In the genomic region with DNA sequence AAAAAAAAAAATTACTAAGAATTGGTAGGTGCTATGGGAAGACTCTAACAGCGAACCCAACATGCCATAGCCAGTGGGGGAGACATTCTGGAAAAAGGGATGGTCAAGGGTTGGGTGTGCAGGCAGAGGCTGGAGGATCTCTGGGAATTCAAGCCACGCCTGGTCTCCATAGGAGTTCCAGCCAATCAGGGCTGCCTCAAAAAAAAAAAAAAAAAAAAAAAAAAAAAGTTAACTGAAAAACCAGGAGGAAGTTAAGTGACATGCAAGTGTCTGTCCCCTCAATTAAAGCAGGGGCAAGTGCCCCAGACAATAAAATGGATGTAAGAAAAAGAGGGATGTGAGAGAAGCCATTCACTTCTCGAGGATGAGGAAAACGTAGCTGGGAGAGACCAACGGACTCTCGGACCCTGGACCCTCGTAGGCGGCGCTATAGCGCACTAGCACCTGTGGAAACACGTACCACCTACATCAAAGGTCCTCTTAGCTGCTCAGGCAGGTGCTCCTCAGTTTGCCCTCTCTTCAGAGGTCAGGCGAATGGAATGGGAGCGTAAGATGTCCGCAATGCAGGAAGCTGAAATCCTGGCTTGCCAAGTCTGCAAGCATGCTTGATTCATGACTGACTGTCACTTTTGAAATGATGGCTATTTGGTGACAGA, we compare ENCODE assay signal across 9 mouse cellular contexts. TPM values are rescaled to one million over a fixed set of nuclear protein-coding genes. Genes with fewer than 3 reads are reported as not detected.
DNase-seq lines count a peak whose midpoint lies in the region; ATAC-seq and TF ChIP-seq lines count a peak whose summit lies in the region.
"Had no signal": no experiment of that assay in that cellular context is flagged by ENCODE, and none has a peak within 500 bp of the region (broad histone marks: within the 10 kb centered on the region; RNA-seq: fewer than 3 reads in every experiment).

No protein-coding gene starts in this region.

- H3K27ac ChIP-seq in lung, embryonic 14.5 days (ENCODE audit: low read depth) = no peak overlapping the region
- H3K27ac ChIP-seq in embryonic facial prominence, embryonic 11.5 days (replicated peaks; ENCODE audit: low read depth, low read length) = no peak overlapping the region
- no peak overlapping the region for H3K27ac ChIP-seq in intestine, postnatal 0 days (ENCODE audit: low read depth, low read length)
- no peak overlapping the region for H3K27ac ChIP-seq in neural tube, embryonic 13.5 days (replicated peaks)

- TF ChIP-seq CTCF in lung, embryonic 14.5 days (IDR thresholded peaks at IDR 0.05; ENCODE audit: low read depth) = no peak
- TF ChIP-seq CTCF in intestine, postnatal 0 days (IDR thresholded peaks at IDR 0.05; ENCODE audit: low read depth) = no peak

- no peaks in the 10 kb centered on the region for H3K36me3 ChIP-seq in lung, embryonic 14.5 days (ENCODE audit: insufficient read depth)
- no peaks in the 10 kb centered on the region for H3K36me3 ChIP-seq in embryonic facial prominence, embryonic 11.5 days (replicated peaks; ENCODE audit: control insufficient read depth, insufficient read depth, low read depth, low read length)
- no peaks in the 10 kb centered on the region for H3K36me3 ChIP-seq in intestine, postnatal 0 days (ENCODE audit: control insufficient read depth, insufficient read depth)
- H3K36me3 ChIP-seq in neural tube, embryonic 13.5 days = no peaks in the 10 kb centered on the region

- DNase-seq in lung, embryonic 14.5 days = no peak
- DNase-seq in lung, adult 18-20 months = no peak
- no peak for DNase-seq in embryonic facial prominence, embryonic 11.5 days (ENCODE audit: low spot score)
- no peak for DNase-seq in adrenal gland, adult (ENCODE audit: inconsistent age in 2 of 2, low spot score in 1 of 2)
- no peak for DNase-seq in embryo, embryonic 11 days
- DNase-seq: retina, postnatal 1 day; thymus, postnatal 25 days had no signal

- H3K4me3 ChIP-seq in lung, embryonic 14.5 days (ENCODE audit: low read depth, low read length) = 0 out of 2 replicates have a peak overlapping the region, but pooled peaks have one; percentile 5
- H3K4me3 ChIP-seq in embryonic facial prominence, embryonic 11.5 days (ENCODE audit: low read depth, low read length) = no peak overlapping the region
- no peak overlapping the region for H3K4me3 ChIP-seq in intestine, postnatal 0 days (ENCODE audit: low read depth, low read length)
- no peak overlapping the region for H3K4me3 ChIP-seq in neural tube, embryonic 13.5 days

- 11% methylated on average over 14 of the region's 14 CpGs for WGBS in lung, embryonic 14.5 days
- WGBS in embryonic facial prominence, embryonic 11.5 days = 14% methylated on average over 14 of the region's 14 CpGs
- WGBS in intestine, postnatal 0 days = 10% methylated on average over 14 of the region's 14 CpGs
- 15% methylated on average over 14 of the region's 14 CpGs for WGBS in neural tube, embryonic 13.5 days

- no peaks in the 10 kb centered on the region for H3K27me3 ChIP-seq in lung, embryonic 14.5 days (ENCODE audit: insufficient read depth, low read length)
- no peaks in the 10 kb centered on the region for H3K27me3 ChIP-seq in embryonic facial prominence, embryonic 11.5 days (ENCODE audit: control insufficient read depth, insufficient read depth, low read length)
- H3K27me3 ChIP-seq in intestine, postnatal 0 days (replicated peaks; ENCODE audit: control insufficient read depth, insufficient read depth, low read length) = no peaks in the 10 kb centered on the region
- H3K27me3 ChIP-seq in neural tube, embryonic 13.5 days = no peaks in the 10 kb centered on the region

- H3K4me2 ChIP-seq in lung, embryonic 14.5 days = peak overlapping the region; percentile 47
- peak overlapping the region; percentile 25 for H3K4me2 ChIP-seq in embryonic facial prominence, embryonic 11.5 days (ENCODE audit: low read depth, low read length)
- peak overlapping the region; percentile 46 for H3K4me2 ChIP-seq in intestine, postnatal 0 days (replicated peaks; ENCODE audit: low read depth)
- H3K4me2 ChIP-seq in neural tube, embryonic 13.5 days = peak overlapping the region; percentile 26; the same call in 1 of the 2 replicates

- no peaks in the 10 kb centered on the region for H3K9me3 ChIP-seq in lung, embryonic 14.5 days (ENCODE audit: low read depth, low read length)
- no peaks in the 10 kb centered on the region for H3K9me3 ChIP-seq in embryonic facial prominence, embryonic 11.5 days (replicated peaks; ENCODE audit: control insufficient read depth, low read length)
- no peaks in the 10 kb centered on the region for H3K9me3 ChIP-seq in intestine, postnatal 0 days (ENCODE audit: control insufficient read depth)
- H3K9me3 ChIP-seq in neural tube, embryonic 13.5 days = no peaks in the 10 kb centered on the region

- no peak overlapping the region for H3K9ac ChIP-seq in lung, embryonic 14.5 days
- no peak overlapping the region for H3K9ac ChIP-seq in embryonic facial prominence, embryonic 11.5 days (replicated peaks; ENCODE audit: low read length)
- H3K9ac ChIP-seq in intestine, postnatal 0 days (ENCODE audit: low read depth, low read length) = no peak overlapping the region
- H3K9ac ChIP-seq in neural tube, embryonic 13.5 days = no peak overlapping the region

- no peak for ATAC-seq in lung, embryonic 14.5 days (ENCODE audit: insufficient read depth)
- ATAC-seq in embryonic facial prominence, embryonic 11.5 days (replicated peaks; ENCODE audit: insufficient number of reproducible peaks, low FRiP score, low TSS enrichment, low read depth) = no peak
- ATAC-seq in intestine, postnatal 0 days = no peak
- no peak for ATAC-seq in neural tube, embryonic 13.5 days (ENCODE audit: low read depth)

- H3K4me1 ChIP-seq in lung, embryonic 14.5 days (ENCODE audit: insufficient read depth) = no peaks in the 10 kb centered on the region
- H3K4me1 ChIP-seq in embryonic facial prominence, embryonic 11.5 days (ENCODE audit: control insufficient read depth, insufficient read depth, low read length) = no peaks in the 10 kb centered on the region
- no peaks in the 10 kb centered on the region for H3K4me1 ChIP-seq in intestine, postnatal 0 days (replicated peaks; ENCODE audit: control insufficient read depth, insufficient read depth, low read length)
- H3K4me1 ChIP-seq in neural tube, embryonic 13.5 days (replicated peaks) = 0 out of 2 replicates have a peak, but pooled peaks cover 3% of the 10 kb centered on the region

RNA-seq across cellular contexts. Expression of a gene that starts 10.6 kb away (rescaled TPM):
- 23.3 and 23.9 TPM in 2 replicates for polyA plus RNA-seq in lung, embryonic 14.5 days (2014; fragmentation: Nextera tagmentation; extraction: Ambion mirVana)
- polyA plus RNA-seq in embryonic facial prominence, embryonic 11.5 days (2014; fragmentation: Nextera tagmentation; extraction: Ambion mirVana) = 23.1 and 26.6 TPM in 2 replicates
- polyA plus RNA-seq in intestine, postnatal 0 days (2015; fragmentation: Nextera tagmentation; extraction: Ambion mirVana) = 16.7 and 17.5 TPM in 2 replicates
- polyA plus RNA-seq in neural tube, embryonic 13.5 days (2015; fragmentation: Nextera tagmentation; extraction: Ambion mirVana) = 9.6 and 13.7 TPM in 2 replicates

RNA-seq across cellular contexts. Expression of a gene that starts 30.9 kb away (rescaled TPM):
- polyA plus RNA-seq in lung, embryonic 14.5 days (2014; fragmentation: Nextera tagmentation; extraction: Ambion mirVana) = 20.0 and 20.1 TPM in 2 replicates
- polyA plus RNA-seq in embryonic facial prominence, embryonic 11.5 days (2014; fragmentation: Nextera tagmentation; extraction: Ambion mirVana) = 22.7 and 25.2 TPM in 2 replicates
- 8.8 and 9.5 TPM in 2 replicates for polyA plus RNA-seq in intestine, postnatal 0 days (2015; fragmentation: Nextera tagmentation; extraction: Ambion mirVana)
- 15.1 and 16.1 TPM in 2 replicates for polyA plus RNA-seq in neural tube, embryonic 13.5 days (2015; fragmentation: Nextera tagmentation; extraction: Ambion mirVana)
